Comparison of ENCODE assay signal across 13 mouse cellular contexts in genomic region chr14:33296698-33297341, GRCm38 (mm10).
DNase-seq lines count a peak whose midpoint lies in the region; ATAC-seq and TF ChIP-seq lines count a peak whose summit lies in the region.
"Had no signal": no experiment of that assay in that cellular context is flagged by ENCODE, and none has a peak within 500 bp of the region (broad histone marks: within the 10 kb centered on the region; RNA-seq: fewer than 3 reads in every experiment).

No protein-coding gene starts in this region.

- H3K27ac ChIP-seq in forebrain, postnatal 0 days (ENCODE audit: low read depth, low read length) = peak overlapping the region; percentile 50
- no peak overlapping the region for H3K27ac ChIP-seq in midbrain, embryonic 13.5 days
- no peak overlapping the region for H3K27ac ChIP-seq in liver, postnatal 0 days (ENCODE audit: low read depth)
- H3K27ac ChIP-seq: gastrocnemius, adult 2 months; liver, embryonic 14.5 days had no signal

- H3K4me3 ChIP-seq in forebrain, postnatal 0 days (ENCODE audit: low read depth, low read length) = no peak overlapping the region
- H3K4me3 ChIP-seq in midbrain, embryonic 13.5 days (replicated peaks) = no peak overlapping the region
- no peak overlapping the region for H3K4me3 ChIP-seq in liver, postnatal 0 days (ENCODE audit: low read depth, low read length)
- H3K4me3 ChIP-seq: gastrocnemius, adult 2 months had no signal

- peak; percentile 81 for DNase-seq in brain, embryonic 14.5 days (ENCODE audit: low read depth)
- peak; percentile 66 for DNase-seq in forebrain, postnatal 0 days
- DNase-seq in layer of hippocampus, adult 18-20 months (ENCODE audit: low spot score in 2 of 2) = peak; percentile 61 to 83
- DNase-seq in liver, postnatal 0 days = no peak
- no peak for DNase-seq in gastrocnemius, postnatal 25 days
- DNase-seq in adrenal gland, adult 2 months = no peak
- DNase-seq in liver = no peak
- DNase-seq: adrenal gland, adult 8-10 months; gastrocnemius, adult 2 months; heart, postnatal 36 days; kidney, postnatal 14 days had no signal

- H3K36me3 ChIP-seq in forebrain, postnatal 0 days (ENCODE audit: insufficient read depth) = no peaks in the 10 kb centered on the region
- H3K36me3 ChIP-seq in midbrain, embryonic 13.5 days = no peaks in the 10 kb centered on the region
- H3K36me3 ChIP-seq in liver, postnatal 0 days (replicated peaks; ENCODE audit: insufficient read depth, low read length) = no peaks in the 10 kb centered on the region

- no peak overlapping the region for H3K4me2 ChIP-seq in forebrain, postnatal 0 days (ENCODE audit: low read depth)
- no peak overlapping the region for H3K4me2 ChIP-seq in midbrain, embryonic 13.5 days (replicated peaks)
- no peak overlapping the region for H3K4me2 ChIP-seq in liver, postnatal 0 days (ENCODE audit: low read depth, low read length)

- no peak for TF ChIP-seq POLR2A in brain, embryonic 14.5 days (IDR thresholded peaks at IDR 0.05; ENCODE audit: borderline replicate concordance, extremely low read depth, insufficient read depth, insufficient read length, poor library complexity, severe bottlenecking)

- TF ChIP-seq CTCF in brain, embryonic 14.5 days (IDR thresholded peaks at IDR 0.05; ENCODE audit: borderline replicate concordance, extremely low read depth, insufficient read depth, insufficient read length) = no peak
- no peak for TF ChIP-seq CTCF in forebrain, postnatal 0 days (IDR thresholded peaks at IDR 0.05; ENCODE audit: low read depth)
- no peak for TF ChIP-seq CTCF in liver, postnatal 0 days (IDR thresholded peaks at IDR 0.05; ENCODE audit: low read depth)

- H3K27me3 ChIP-seq in forebrain, postnatal 0 days (ENCODE audit: insufficient read depth, low read length) = no peaks in the 10 kb centered on the region
- H3K27me3 ChIP-seq in midbrain, embryonic 13.5 days = no peaks in the 10 kb centered on the region
- H3K27me3 ChIP-seq in liver, postnatal 0 days (ENCODE audit: insufficient read depth, low read length) = no peaks in the 10 kb centered on the region

- 64% methylated on average over 16 of the region's 16 CpGs for WGBS in forebrain, postnatal 0 days
- 73% methylated on average over 16 of the region's 16 CpGs for WGBS in midbrain, embryonic 13.5 days
- 72% methylated on average over 16 of the region's 16 CpGs for WGBS in liver, postnatal 0 days (ENCODE audit: insufficient replicate concordance)

- H3K9me3 ChIP-seq in forebrain, postnatal 0 days (ENCODE audit: low read length) = no peaks in the 10 kb centered on the region
- no peaks in the 10 kb centered on the region for H3K9me3 ChIP-seq in midbrain, embryonic 13.5 days
- H3K9me3 ChIP-seq in liver, postnatal 0 days (ENCODE audit: low read length) = no peaks in the 10 kb centered on the region

- peak; percentile 89 for ATAC-seq in forebrain, postnatal 0 days
- peak; percentile 68 for ATAC-seq in midbrain, embryonic 13.5 days
- no peak for ATAC-seq in liver, postnatal 0 days

- no peak for TF ChIP-seq EP300 in liver, postnatal 0 days (IDR thresholded peaks at IDR 0.05; ENCODE audit: low read depth)

- no peaks in the 10 kb centered on the region for H3K4me1 ChIP-seq in forebrain, postnatal 0 days (ENCODE audit: insufficient read depth)
- peaks cover 14% of the 10 kb centered on the region for H3K4me1 ChIP-seq in midbrain, embryonic 13.5 days (replicated peaks)
- H3K4me1 ChIP-seq in liver, postnatal 0 days (ENCODE audit: insufficient read depth) = 0 out of 2 replicates have a peak, but pooled peaks cover 2% of the 10 kb centered on the region

- no peak overlapping the region for H3K9ac ChIP-seq in forebrain, postnatal 0 days
- no peak overlapping the region for H3K9ac ChIP-seq in midbrain, embryonic 13.5 days (replicated peaks)
- no peak overlapping the region for H3K9ac ChIP-seq in liver, postnatal 0 days (replicated peaks)
- H3K9ac ChIP-seq: liver, embryonic 14.5 days had no signal

Comparison
In these comparisons a context has a peak if more than half of its experiments do, and no peak if none do; other contexts are left out.
1. DNase-seq: peak in brain, embryonic 14.5 days (single experiment), forebrain, postnatal 0 days (single experiment) and layer of hippocampus, adult 18-20 months (2 of 2); none in liver, postnatal 0 days (single experiment), gastrocnemius, postnatal 25 days (single experiment), adrenal gland, adult 2 months (single experiment) and liver (single experiment).